Mouse (Mus musculus) C2C12 (cell line): ENCODE results near the gene Angptl3.

ENCODE experiments used
- CEBPB ChIP-seq: IDR thresholded peaks from one replicate; pipeline ENCODE4 v1.6.1; 2011; ENCODE audit warnings: low read depth, mild to moderate bottlenecking, control low read depth, moderate library complexity
- CTCF ChIP-seq: IDR thresholded peaks from one replicate; pipeline ENCODE4 v1.5.1; 2011; ENCODE audit not compliant: control insufficient read depth, insufficient read depth, insufficient read length
- FOSL1 ChIP-seq: IDR thresholded peaks from one replicate; pipeline ENCODE4 v1.8.0; 2011; ENCODE audit warnings: mild to moderate bottlenecking, low read length; ENCODE audit not compliant: poor library complexity, insufficient read depth, severe bottlenecking
- MAX ChIP-seq: IDR thresholded peaks from one replicate; pipeline ENCODE4 v1.6.1; 2011; ENCODE audit warnings: mild to moderate bottlenecking, control low read depth
- MYOD1 ChIP-seq: IDR thresholded peaks from one replicate; pipeline ENCODE4 v1.6.1; 2011; ENCODE audit warnings: low read depth; ENCODE audit not compliant: control insufficient read depth, insufficient read length
- USF1 ChIP-seq: IDR thresholded peaks from one replicate; pipeline ENCODE4 v1.6.1; 2011; ENCODE audit warnings: low read depth, mild to moderate bottlenecking, control low read depth, moderate library complexity

DNA sequence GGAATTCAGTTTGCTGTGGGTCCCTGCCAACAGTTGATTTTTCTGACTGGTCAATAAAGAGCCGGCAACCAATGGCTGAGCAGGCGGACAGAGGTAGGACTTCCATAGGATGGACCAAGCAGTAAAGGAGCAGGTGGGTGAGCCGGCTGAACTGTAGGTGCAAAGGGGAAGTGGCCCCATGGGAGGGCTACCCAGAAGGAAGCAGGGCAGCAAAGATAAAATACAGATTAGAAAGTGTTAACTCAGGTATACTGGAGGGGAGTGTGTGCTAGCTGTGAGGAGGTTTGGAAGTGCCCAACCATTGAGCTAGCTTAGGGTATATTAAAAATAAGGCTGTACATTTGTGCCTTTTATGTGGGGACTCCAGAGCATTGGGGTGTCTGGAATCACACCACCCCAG is 47.3 kb downstream of the Angptl3 start:
- TF ChIP-seq CTCF: no peak
- no peak for TF ChIP-seq CEBPB
- no peak for TF ChIP-seq MAX
- no peak for TF ChIP-seq MYOD1
- no peak for TF ChIP-seq USF1
- TF ChIP-seq FOSL1: no peak
